Mouse (Mus musculus) G1E (cell line): ENCODE measurements around the gene Dhcr24.

Experiments
- CTCF ChIP-seq: IDR thresholded peaks from 2 replicates; pipeline ENCODE4 v1.5.1; 2012; ENCODE audit warnings: low read depth, low read length, inconsistent platforms, mixed read lengths
- GATA1 ChIP-seq: IDR thresholded peaks from 2 replicates; pipeline ENCODE4 v1.6.1; 2012; ENCODE audit warnings: borderline replicate concordance, low read length, inconsistent platforms, mixed read lengths
- POLR2AphosphoS5 ChIP-seq: IDR thresholded peaks from 2 replicates; pipeline ENCODE4 v1.6.1; 2012; ENCODE audit warnings: low read depth, low read length, inconsistent platforms; ENCODE audit not compliant: insufficient replicate concordance
- TAL1 ChIP-seq: conservative IDR thresholded peaks from 2 replicates; pipeline ENCODE4 v1.6.1; 2012; ENCODE audit warnings: low read depth, low read length, inconsistent platforms, mixed read lengths

DNA sequence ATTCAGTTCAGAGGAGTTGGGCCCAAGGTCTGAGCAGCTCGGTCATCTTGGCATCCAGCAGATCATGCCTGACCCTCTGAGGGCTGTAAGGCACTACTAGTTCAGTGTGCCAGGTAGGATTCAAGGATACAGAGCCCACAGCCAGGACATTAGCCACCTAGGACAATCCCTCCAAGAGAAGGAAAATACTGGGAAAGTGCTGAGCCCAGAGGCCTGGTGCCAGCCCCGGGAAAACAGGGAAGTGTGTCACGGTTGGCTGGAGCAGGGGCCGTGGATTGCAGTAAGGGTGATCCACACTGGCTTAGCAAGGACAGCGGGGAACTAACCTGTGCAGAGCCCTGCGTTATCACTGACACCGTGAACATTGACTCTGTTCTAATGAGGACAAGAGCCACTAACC is 16.7 kb downstream of the Dhcr24 start:
- TF ChIP-seq CTCF (no peak), GATA1 (no peak), TAL1 (no peak), POLR2AphosphoS5 (no peak)
